Mouse (Mus musculus): ENCODE data around the gene Gm614.
A peak's percentile ranks its signal among the peaks of the same experiment; 100 is the strongest.

Gm614 gene

DNA sequence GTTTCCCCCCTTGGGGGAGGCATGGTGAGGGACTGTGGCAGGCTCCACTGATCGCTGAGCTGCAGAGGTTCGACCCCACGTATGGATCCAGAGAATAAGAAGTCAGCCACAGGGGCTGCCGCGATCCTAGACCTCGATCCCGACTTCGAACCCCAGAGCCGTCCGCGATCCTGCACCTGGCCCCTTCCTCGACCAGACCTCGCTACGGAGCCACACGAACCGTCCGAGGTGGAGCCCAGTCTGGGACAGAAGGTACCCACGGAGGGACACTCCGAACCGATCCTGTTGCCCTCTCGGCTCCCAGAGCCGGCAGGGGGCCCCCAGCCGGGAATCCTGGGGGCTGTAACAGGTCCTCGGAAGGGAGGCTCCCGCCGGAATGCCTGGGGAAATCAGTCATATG is 9.1 kb downstream of the Gm614 start:
- peak; percentile 9 for DNase-seq

DNA sequence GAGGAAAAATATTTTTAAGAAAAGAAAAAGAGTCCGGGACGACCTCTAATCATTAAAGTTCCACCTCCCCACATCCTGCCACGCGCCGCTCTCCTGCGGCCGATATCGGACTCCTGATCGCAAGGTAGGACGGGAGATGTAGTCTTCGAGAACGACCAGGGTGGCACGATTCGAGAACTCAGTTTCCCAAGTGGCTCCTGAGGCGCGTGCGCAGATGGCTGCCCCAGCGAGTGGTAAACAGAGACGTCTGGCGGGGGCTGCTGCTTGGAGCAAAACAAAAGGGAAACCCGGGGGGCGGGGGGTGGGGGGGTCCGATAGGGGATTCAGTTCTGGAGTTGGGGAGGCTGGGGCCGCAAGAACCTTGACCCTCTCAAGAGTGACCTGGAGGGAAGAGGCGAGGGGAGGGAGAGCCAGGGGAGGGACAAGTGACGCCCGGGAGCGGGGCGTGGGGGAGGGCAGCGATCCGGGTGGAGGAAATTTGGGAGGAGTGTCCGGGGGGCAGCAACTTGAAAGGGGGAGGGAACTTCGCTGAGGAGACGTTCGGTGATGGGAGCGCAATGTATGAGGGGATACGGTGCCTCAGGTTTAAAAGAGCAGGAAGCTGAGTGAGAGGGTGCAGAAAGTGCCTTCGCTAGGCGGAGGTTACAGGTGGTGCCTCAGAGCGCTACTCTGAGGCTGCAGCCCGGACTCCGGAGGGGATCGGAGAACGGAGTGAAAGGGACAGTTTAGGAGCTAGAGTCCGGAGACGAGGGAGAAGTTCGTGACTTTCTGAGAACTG is 9.7 kb downstream of the Gm614 start, which contains the start of gene Foxo4:
Foxo4 (plus strand) TSS at position 577 of the 778 bp plus-strand sequence.
- DNase-seq, result peak; percentile 86

DNA sequence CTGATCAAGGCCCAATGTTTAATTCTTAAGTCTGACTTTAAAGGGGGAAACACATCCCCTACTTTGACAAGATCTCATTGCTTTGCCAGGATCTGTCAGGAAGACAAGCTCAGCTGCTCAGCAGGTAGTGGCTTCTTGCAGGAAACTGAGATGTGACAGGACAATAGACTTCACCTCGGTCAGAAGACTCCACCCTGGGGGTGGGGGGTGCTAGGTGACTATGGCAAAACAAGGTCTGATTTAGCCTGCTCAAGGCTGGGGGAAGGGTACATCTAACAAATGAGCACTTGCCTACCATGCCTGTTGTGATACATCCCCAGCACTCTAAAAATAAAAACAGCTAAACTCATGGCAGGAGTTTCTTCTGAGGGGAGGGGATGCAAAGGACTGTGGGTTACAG is 18.8 kb downstream of the Gm614 start:
- DNase-seq, result no peak

DNA sequence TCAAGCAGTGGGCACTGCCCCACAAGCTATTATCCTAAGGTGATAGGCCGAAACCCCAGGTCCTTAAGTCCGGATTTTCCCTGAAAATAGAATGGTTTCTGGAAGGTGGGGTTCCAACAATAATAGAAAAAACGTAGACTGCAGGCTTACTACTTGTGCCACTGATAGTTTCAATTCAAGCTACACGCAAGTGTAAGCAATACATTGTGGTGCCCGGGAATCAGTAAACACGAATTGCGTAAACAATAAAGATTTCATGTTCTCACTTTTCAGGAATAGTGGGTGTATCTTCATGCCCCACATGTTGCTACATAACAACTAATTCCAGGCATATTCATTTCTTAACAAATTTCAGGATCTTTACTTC is 41.0 kb downstream of the Gm614 start:
- no peak for DNase-seq

DNA sequence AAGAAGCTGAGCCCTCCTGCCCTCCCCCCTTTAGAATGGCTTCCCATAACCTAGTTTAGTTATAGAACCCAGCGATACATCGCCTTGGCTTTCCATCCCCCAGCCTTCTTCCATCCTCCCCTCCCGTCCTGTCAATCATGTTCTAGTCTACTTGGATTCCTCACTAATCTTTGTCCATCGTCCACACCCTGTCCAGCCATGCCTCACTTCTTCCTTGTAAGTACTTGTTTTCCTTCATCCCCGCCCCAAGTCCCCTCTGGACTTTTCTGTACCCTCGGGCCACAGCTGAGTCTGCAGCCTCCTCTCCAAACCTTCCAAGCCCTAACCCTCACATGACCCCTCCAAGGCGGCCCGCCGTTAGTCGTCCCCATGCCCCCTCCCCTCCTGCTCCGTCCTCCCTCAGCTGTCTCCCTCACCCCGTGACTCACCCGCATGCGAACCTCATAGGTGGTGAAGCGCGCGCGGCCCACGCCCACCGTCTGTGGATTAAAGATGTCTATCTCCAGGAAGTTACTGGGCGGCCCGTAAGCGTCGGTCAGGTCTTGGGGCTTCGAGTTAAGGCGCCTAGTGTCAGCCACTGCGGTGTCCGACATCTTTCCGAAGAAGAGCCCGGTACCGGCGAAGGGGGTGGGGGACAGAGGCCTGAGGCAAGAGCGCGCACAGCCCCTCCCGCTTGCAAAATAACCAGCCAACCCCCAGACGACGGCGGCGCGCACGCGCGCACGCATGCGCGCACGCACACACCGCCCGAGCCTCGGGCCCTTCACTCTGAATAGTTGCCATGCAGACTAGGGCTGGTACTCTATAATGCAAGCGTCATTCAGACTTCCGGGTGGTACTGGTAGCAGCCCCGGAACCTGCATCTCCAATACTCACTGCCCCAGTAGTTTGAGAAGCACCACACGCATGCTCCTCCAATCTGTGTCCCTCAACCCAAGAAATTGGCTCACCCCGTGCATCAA is 41.7 kb downstream of the Gm614 start, which contains the start of gene Snx12:
Snx12 (minus strand) TSS at position 730 of the 962 bp plus-strand sequence.
- peak; percentile 89 for DNase-seq
